Mouse (Mus musculus) left cerebral cortex, adult 2 months (tissue): ENCODE measurements around the gene Tspan5. TPM values are rescaled to one million over a fixed set of nuclear protein-coding genes. Genes with fewer than 3 reads are reported as not detected.

Experiments
- DNase-seq, 2 experiments: peaks; one replicate each; pipeline ENCODE4 v3.0.0; 2021 to 2022; ENCODE audit warnings: low spot score in 2 of 2, mixed read lengths in 1 of 2; ENCODE audit errors: extremely low spot score in 1 of 2
- H3K27ac ChIP-seq: fragments of 200-600 bp; 2 replicates; pipeline ENCODE4 v1.8.1; 2022
- H3K4me3 ChIP-seq: fragments of 200-600 bp; 2 replicates; pipeline ENCODE4 v1.8.1; 2022
- CTCF ChIP-seq: fragments of 200-600 bp; IDR thresholded peaks from 2 replicates; pipeline ENCODE4 v1.8.1; 2022; ENCODE audit warnings: antibody characterized with exemption, mild to moderate bottlenecking, moderate library complexity
- intact Hi-C: fragments of 180-260 bp; cut with DNase I; formaldehyde crosslinking; loops from one replicate; pipeline ENCODE4 v1.15.1; 2025
- total RNA-seq, 2 experiments: library from RNA; stranded (reverse); gene quantifications; 2 replicates each; pipeline ENCODE4 v1.2.3; 2021

Gene Tspan5
- total RNA-seq, 2 experiments from 2014 or later = 242 to 281 TPM

- no peak overlapping the region for H3K4me3 ChIP-seq
- intact Hi-C loops = loop anchor here (5.0 to 10.0 kb wide), 4 partner anchors 264 to 444 kb away; no protein-coding TSS in a partner anchor
- H3K27ac ChIP-seq = no peak overlapping the region; the same call in 1 of the 2 replicates
- TF ChIP-seq CTCF = peak; percentile 93
- DNase-seq = peak; percentile 68 to 71
These were observed 164.3 kb downstream of the Tspan5 start for GRCm38 (mm10) chr3:138906112-138906880.

GRCm38 (mm10) chr3:138909313-138909712 lies 167.3 kb downstream of the Tspan5 start:
- no peak overlapping the region for H3K4me3 ChIP-seq
- no peak for TF ChIP-seq CTCF
- DNase-seq = no peak
- intact Hi-C loops = loop anchor here (5.0 to 10.0 kb wide), 4 partner anchors 267 to 447 kb away; no protein-coding TSS in a partner anchor
- H3K27ac ChIP-seq = no peak overlapping the region

- Histone ChIP-seq H3K4me3 (no peak overlapping the region), H3K27ac (no peak overlapping the region)
- intact Hi-C loops = no loop called here
- no peak for DNase-seq
- no peak for TF ChIP-seq CTCF
These were observed 170.5 kb downstream of the Tspan5 start for GRCm38 (mm10) chr3:138912504-138912903.

DNA sequence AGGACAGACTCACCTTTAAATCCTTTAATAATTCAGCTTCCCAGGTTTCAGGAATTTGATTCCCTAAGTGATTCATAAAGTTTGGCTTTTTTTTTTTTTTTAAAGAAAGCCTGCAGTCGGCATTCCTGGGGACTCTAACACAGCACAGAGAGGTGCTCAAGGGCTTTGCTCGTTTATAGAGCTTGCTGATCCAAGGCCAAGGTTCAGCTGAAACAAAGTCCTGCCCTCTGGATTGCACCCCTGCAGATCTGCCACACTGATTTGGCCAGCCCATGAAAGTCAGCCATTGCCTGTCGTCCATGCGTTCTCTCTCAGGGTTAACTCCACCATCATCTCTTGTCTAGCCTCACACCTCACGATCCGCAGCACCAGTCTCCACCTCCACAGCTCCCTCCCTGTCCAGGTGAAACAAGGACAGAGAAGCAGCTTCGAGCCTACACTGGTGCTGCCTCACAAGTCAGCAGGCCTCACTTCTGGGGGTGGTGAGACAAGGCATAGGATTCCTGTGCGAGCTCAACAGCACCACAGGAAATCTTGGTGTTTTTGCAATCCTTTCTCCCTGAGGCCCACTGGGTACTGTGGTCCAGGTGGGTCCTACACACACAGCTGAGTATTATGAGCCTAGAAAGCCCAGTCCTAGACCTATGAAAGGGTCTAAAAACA lies 172.8 kb downstream of the Tspan5 start:
- Histone ChIP-seq H3K4me3 (no peak overlapping the region), H3K27ac (peak overlapping the region; percentile 71)
- TF ChIP-seq CTCF = no peak
- DNase-seq = no peak
- intact Hi-C loops = no loop called here

DNA sequence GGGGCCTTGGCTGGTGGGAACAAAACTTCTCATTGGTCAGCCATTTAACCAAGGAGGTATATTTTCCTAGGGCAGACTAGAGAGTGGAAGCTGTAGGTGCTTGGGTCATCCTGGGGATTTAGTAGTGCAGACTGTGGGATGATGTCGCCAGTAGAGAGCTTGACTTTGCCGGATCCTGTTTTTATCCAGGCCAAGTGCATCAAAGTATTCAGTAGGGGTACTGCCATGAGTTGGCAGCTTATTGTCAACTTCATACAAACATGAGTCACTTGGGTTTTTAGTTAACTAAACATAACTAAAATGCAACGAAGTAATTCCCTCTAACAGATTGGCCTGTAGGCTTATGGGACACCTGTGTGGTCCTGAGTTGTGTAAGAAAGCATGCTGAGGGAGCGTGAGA lies 174.6 kb downstream of the Tspan5 start:
- no peak overlapping the region for H3K27ac ChIP-seq
- intact Hi-C loops = no loop called here
- no peak for DNase-seq
- TF ChIP-seq CTCF = no peak
- H3K4me3 ChIP-seq = no peak overlapping the region

- Histone ChIP-seq H3K4me3 (no peak overlapping the region), H3K27ac (no peak overlapping the region)
- intact Hi-C loops = no loop called here
- TF ChIP-seq CTCF = no peak
- no peak for DNase-seq
These were observed 175.0 kb downstream of the Tspan5 start for GRCm38 (mm10) chr3:138917016-138917415.

DNA sequence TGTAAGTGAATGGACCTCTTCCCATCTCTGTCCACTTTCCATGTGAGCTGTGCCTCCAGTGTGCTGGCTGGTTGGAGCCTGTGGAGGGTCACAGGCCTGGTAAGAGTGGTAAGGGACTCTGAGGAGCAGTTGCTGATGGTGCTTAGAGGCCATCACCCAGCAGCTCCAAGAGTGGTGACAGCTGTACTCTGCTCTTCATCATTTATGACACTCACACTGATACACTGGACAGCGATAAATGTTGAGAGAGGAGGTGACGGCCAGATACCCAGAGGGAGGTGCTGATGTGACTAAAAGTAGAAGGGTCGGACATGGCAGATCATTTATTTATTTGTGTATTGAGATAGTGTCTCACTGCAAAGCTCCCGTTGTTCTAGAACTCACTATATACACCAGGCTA lies 176.2 kb downstream of the Tspan5 start:
- Histone ChIP-seq H3K27ac (no peak overlapping the region), H3K4me3 (no peak overlapping the region)
- intact Hi-C loops = no loop called here
- no peak for DNase-seq
- TF ChIP-seq CTCF = no peak

- no peak for TF ChIP-seq CTCF
- Histone ChIP-seq H3K4me3 (no peak overlapping the region), H3K27ac (no peak overlapping the region)
- DNase-seq = no peak
- intact Hi-C loops = no loop called here
These were observed 184.2 kb downstream of the Tspan5 start for GRCm38 (mm10) chr3:138926161-138926560.

DNA sequence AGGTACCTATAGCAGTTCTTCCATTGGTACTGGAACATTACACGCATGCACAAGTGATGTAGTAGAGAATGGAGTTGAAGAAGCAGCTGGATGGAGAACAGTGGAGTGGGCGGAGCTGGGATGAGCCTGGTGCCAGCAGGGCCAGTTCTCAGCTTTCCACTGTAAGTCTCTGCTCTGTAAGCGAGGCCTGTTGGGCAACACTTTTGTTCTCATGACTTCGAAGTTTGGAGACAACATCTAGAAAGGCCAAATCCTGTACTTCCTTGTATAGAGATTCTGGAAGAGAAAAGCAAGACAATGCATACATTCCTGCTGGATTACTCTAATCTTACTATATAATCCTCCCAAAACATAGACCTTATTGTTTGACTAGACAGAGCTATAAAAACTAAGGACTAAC lies 185.4 kb downstream of the Tspan5 start:
- intact Hi-C loops = no loop called here
- no peak for DNase-seq
- TF ChIP-seq CTCF = no peak
- Histone ChIP-seq H3K27ac (no peak overlapping the region), H3K4me3 (no peak overlapping the region)

DNA sequence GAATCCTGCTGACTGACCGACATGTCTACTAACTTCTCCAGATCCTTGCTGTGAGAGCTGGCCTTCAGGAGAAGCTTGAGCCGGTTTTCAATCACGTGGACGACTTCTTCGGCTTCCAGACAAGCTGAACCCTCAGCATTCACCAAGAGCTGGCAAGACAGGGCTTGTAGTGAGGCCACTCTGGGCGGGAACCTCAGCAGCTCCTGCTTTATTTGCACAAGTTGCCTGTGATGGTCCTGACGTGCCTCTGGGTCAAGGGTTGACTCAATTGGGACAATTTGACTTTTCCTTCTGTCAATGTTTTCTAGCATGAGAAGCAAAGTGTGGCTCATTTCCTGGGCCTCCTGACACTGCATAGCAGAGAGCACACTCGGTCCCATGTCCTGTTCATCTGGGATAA lies 194.8 kb downstream of the Tspan5 start:
- TF ChIP-seq CTCF = no peak
- DNase-seq = no peak
- H3K27ac ChIP-seq = no peak overlapping the region
- H3K4me3 ChIP-seq = no peak overlapping the region
- intact Hi-C loops = no loop called here

GRCm38 (mm10) chr3:138937241-138937640 lies 195.2 kb downstream of the Tspan5 start:
- no peak overlapping the region for H3K27ac ChIP-seq
- intact Hi-C loops = no loop called here
- no peak for DNase-seq
- no peak for TF ChIP-seq CTCF
- H3K4me3 ChIP-seq = no peak overlapping the region

DNA sequence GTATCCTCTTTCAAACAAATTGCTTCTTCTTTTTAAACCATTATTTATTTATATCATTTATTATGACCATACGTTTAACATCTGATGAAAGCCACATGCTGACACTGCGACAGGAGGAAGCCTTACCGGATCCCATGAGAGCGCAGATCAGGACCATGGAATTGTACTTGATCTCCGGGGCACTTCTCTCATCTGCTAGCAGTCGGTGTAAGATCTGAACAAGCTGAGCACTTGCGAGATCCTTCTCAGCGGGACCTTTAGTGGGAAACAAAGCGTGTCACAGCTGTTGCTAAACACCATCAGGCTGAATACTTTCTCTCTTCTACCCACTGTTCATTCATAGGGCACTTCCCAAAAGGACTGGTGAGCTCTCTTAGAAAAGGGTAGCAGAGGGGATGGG lies 199.6 kb downstream of the Tspan5 start:
- Histone ChIP-seq H3K27ac (no peak overlapping the region), H3K4me3 (no peak overlapping the region)
- intact Hi-C loops = no loop called here
- TF ChIP-seq CTCF = no peak
- no peak for DNase-seq

DNA sequence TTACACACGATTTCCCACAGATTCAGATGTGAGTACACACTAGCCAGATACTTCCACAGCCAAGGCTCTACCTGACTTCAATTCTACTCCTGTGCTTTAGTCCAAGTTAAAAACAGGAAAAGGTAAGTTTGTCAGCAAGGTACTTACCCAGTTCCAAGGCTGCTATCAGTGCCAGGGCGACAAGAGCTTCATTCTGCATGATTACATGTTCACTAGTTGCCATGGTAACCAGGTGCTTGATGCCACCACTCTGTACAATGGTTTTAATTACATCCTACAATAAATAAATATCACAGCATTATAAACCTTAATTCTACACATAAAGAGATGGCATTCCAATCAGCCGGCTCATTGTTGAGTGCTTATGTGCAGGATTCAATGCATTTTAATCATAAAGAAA lies 203.5 kb downstream of the Tspan5 start:
- intact Hi-C loops = no loop called here
- no peak for TF ChIP-seq CTCF
- no peak overlapping the region for H3K4me3 ChIP-seq
- DNase-seq = no peak
- H3K27ac ChIP-seq = no peak overlapping the region
